Mouse (Mus musculus) hindbrain, embryonic 16.5 days (tissue): ENCODE measurements at regions not wholly inside any gene's neighbourhood (a gene's known extent, or its start where the extent isn't known, plus 50 kb on each side); places are given as distances from the start of the nearest gene placed in this dataset.

Experiments used
- ATAC-seq: fragments of 200-750 bp; cut with Nextera tagmentation; 2 replicates; pipeline ENCODE4 v1.8.0; 2017; ENCODE audit warnings: moderate TSS enrichment, moderate library complexity
- H3K27ac ChIP-seq: fragments of 300-500 bp; sonication (generic); 2 replicates; pipeline ENCODE4 v1.5.1; 2014; ENCODE audit warnings: low read depth, mild to moderate bottlenecking, control low read depth, low read length, moderate library complexity
- H3K27me3 ChIP-seq: fragments of 300-500 bp; sonication (generic); replicated peaks from 2 replicates; pipeline ENCODE4 v1.6.1; 2014; ENCODE audit warnings: low read length; ENCODE audit not compliant: control insufficient read depth, insufficient read depth
- H3K36me3 ChIP-seq: fragments of 300-500 bp; sonication (generic); 2 replicates; pipeline ENCODE4 v1.6.1; 2014; ENCODE audit warnings: mild to moderate bottlenecking, low read length, moderate library complexity, mixed read lengths; ENCODE audit not compliant: control insufficient read depth, insufficient read depth
- H3K4me1 ChIP-seq: fragments of 300-500 bp; sonication (generic); 2 replicates; pipeline ENCODE4 v1.6.1; 2014; ENCODE audit warnings: low read depth, low read length; ENCODE audit not compliant: control insufficient read depth, insufficient read depth
- H3K4me2 ChIP-seq: fragments of 300-500 bp; sonication (generic); 2 replicates; pipeline ENCODE4 v1.6.1; 2014; ENCODE audit warnings: mild to moderate bottlenecking, low read length, control low read depth, moderate library complexity
- H3K4me3 ChIP-seq: fragments of 300-500 bp; sonication (generic); 2 replicates; pipeline ENCODE4 v1.5.1; 2014; ENCODE audit warnings: mild to moderate bottlenecking, low read length, control low read depth, moderate library complexity
- H3K9ac ChIP-seq: fragments of 300-500 bp; sonication (generic); 2 replicates; pipeline ENCODE4 v1.6.1; 2014; ENCODE audit warnings: low read depth, mild to moderate bottlenecking, control low read depth, low read length, moderate library complexity
- H3K9me3 ChIP-seq: fragments of 300-500 bp; sonication (generic); 2 replicates; pipeline ENCODE4 v1.6.1; 2014; ENCODE audit warnings: mild to moderate bottlenecking, low read length, moderate library complexity; ENCODE audit not compliant: control insufficient read depth
- WGBS: fragments of 180-500 bp; shearing (Covaris S2); extraction: QIAGEN DNeasy Blood & Tissue Kit; methylation state at CpG from one replicate; pipeline ENCODE4 v1.1.7; 2014; 5-methylcytosine and 5-hydroxymethylcytosine counted together

GRCm38 (mm10) chr8:44656031-44656430 lies 279.2 kb upstream of the Fat1 start:
- ATAC-seq, result no peak
- Histone ChIP-seq H3K4me2 (no peak overlapping the region), H3K27me3 (no peaks in the 10 kb centered on the region), H3K4me3 (no peak overlapping the region), H3K4me1 (no peaks in the 10 kb centered on the region), H3K36me3 (no peaks in the 10 kb centered on the region), H3K9ac (no peak overlapping the region), H3K9me3 (no peaks in the 10 kb centered on the region), H3K27ac (no peak overlapping the region)

- no peak for ATAC-seq
- 71% methylated on average over 4 of the region's 4 CpGs for WGBS
- H3K27me3 ChIP-seq, result no peaks in the 10 kb centered on the region
Observed at GRCm38 (mm10) chr8:44656470-44656869, 278.8 kb upstream of the Fat1 start.

GRCm38 (mm10) chr8:44661696-44662095 lies 273.6 kb upstream of the Fat1 start:
- 83% methylated on average over 2 of the region's 2 CpGs for whole genome bisulfite sequencing

More at GRCm38 (mm10) chr8:44656470-44656869, 278.8 kb upstream of the Fat1 start:
- no peaks in the 10 kb centered on the region for H3K9me3 ChIP-seq
- H3K27ac ChIP-seq, result no peak overlapping the region
- H3K4me2 ChIP-seq, result no peak overlapping the region
- H3K4me3 ChIP-seq, result no peak overlapping the region
- H3K9ac ChIP-seq, result no peak overlapping the region
- no peaks in the 10 kb centered on the region for H3K36me3 ChIP-seq
- H3K4me1 ChIP-seq, result no peaks in the 10 kb centered on the region

GRCm38 (mm10) chr8:44687126-44687525 lies 248.1 kb upstream of the Fat1 start:
- no peak for ATAC-seq

More at GRCm38 (mm10) chr8:44661696-44662095, 273.6 kb upstream of the Fat1 start:
- no peak for ATAC-seq
- Histone ChIP-seq H3K9me3 (no peaks in the 10 kb centered on the region), H3K4me1 (no peaks in the 10 kb centered on the region), H3K27ac (no peak overlapping the region), H3K4me2 (no peak overlapping the region), H3K36me3 (no peaks in the 10 kb centered on the region), H3K9ac (no peak overlapping the region), H3K27me3 (no peaks in the 10 kb centered on the region), H3K4me3 (no peak overlapping the region)

GRCm38 (mm10) chr8:44689837-44690592 lies 245.2 kb upstream of the Fat1 start:
- Histone ChIP-seq H3K27me3 (no peaks in the 10 kb centered on the region), H3K9me3 (no peaks in the 10 kb centered on the region), H3K4me1 (peaks cover 9% of the 10 kb centered on the region), H3K36me3 (no peaks in the 10 kb centered on the region), H3K27ac (no peak overlapping the region), H3K4me3 (no peak overlapping the region), H3K9ac (no peak overlapping the region), H3K4me2 (no peak overlapping the region)
- ATAC-seq, result no peak
- WGBS, result 79% methylated on average over 9 of the region's 9 CpGs

More at GRCm38 (mm10) chr8:44687126-44687525, 248.1 kb upstream of the Fat1 start:
- H3K27me3 ChIP-seq, result no peaks in the 10 kb centered on the region
- no peak overlapping the region for H3K27ac ChIP-seq
- no peak overlapping the region for H3K4me3 ChIP-seq
- 90% methylated on average over 9 of the region's 9 CpGs for WGBS
- H3K9me3 ChIP-seq, result no peaks in the 10 kb centered on the region
- H3K36me3 ChIP-seq, result no peaks in the 10 kb centered on the region
- H3K4me1 ChIP-seq, result no peaks in the 10 kb centered on the region
- no peak overlapping the region for H3K9ac ChIP-seq
- no peak overlapping the region for H3K4me2 ChIP-seq

- H3K36me3 ChIP-seq, result no peaks in the 10 kb centered on the region
- no peaks in the 10 kb centered on the region for H3K27me3 ChIP-seq
- WGBS, result 69% methylated on average over 4 of the region's 4 CpGs
- no peak overlapping the region for H3K27ac ChIP-seq
- peak; percentile 22 for ATAC-seq
- H3K4me3 ChIP-seq, result no peak overlapping the region
- H3K9me3 ChIP-seq, result no peaks in the 10 kb centered on the region
- no peak overlapping the region for H3K9ac ChIP-seq
- H3K4me1 ChIP-seq, result peaks cover 9% of the 10 kb centered on the region
- no peak overlapping the region for H3K4me2 ChIP-seq
Observed at GRCm38 (mm10) chr8:44690593-44690950, 244.7 kb upstream of the Fat1 start.

GRCm38 (mm10) chr8:44691140-44691539 lies 244.1 kb upstream of the Fat1 start:
- Histone ChIP-seq H3K9ac (no peak overlapping the region), H3K36me3 (no peaks in the 10 kb centered on the region), H3K4me3 (no peak overlapping the region), H3K9me3 (no peaks in the 10 kb centered on the region), H3K4me1 (peaks cover 9% of the 10 kb centered on the region), H3K4me2 (no peak overlapping the region), H3K27ac (no peak overlapping the region), H3K27me3 (no peaks in the 10 kb centered on the region)
- peak; percentile 34; the same call in 1 of the 2 replicates for ATAC-seq
- 77% methylated on average over 7 of the region's 7 CpGs for WGBS

- Histone ChIP-seq H3K9ac (no peak overlapping the region), H3K4me1 (peaks cover 9% of the 10 kb centered on the region), H3K4me2 (no peak overlapping the region), H3K27ac (no peak overlapping the region), H3K9me3 (no peaks in the 10 kb centered on the region), H3K4me3 (no peak overlapping the region), H3K36me3 (no peaks in the 10 kb centered on the region), H3K27me3 (no peaks in the 10 kb centered on the region)
- ATAC-seq, result no peak
- 68% methylated on average over 8 of the region's 8 CpGs for WGBS
Observed at GRCm38 (mm10) chr8:44692036-44692688, 243.1 kb upstream of the Fat1 start.

GRCm38 (mm10) chr8:44694861-44695260 lies 240.4 kb upstream of the Fat1 start:
- Histone ChIP-seq H3K27me3 (no peaks in the 10 kb centered on the region), H3K9me3 (no peaks in the 10 kb centered on the region), H3K4me1 (peaks cover 9% of the 10 kb centered on the region), H3K4me2 (peak overlapping the region; percentile 27; the same call in 1 of the 2 replicates), H3K4me3 (no peak overlapping the region), H3K36me3 (no peaks in the 10 kb centered on the region), H3K27ac (no peak overlapping the region), H3K9ac (no peak overlapping the region)
- 53% methylated on average over 9 of the region's 9 CpGs for WGBS
- no peak; the same call in 1 of the 2 replicates for ATAC-seq
